Mouse (Mus musculus): ENCODE data around the gene Nrg4. TPM values are rescaled to one million over a fixed set of nuclear protein-coding genes. Genes with fewer than 3 reads are reported as not detected.

The Nrg4 gene
- total RNA-seq, 2 experiments from 2014 or later: 2.1 to 2.9 TPM

DNA sequence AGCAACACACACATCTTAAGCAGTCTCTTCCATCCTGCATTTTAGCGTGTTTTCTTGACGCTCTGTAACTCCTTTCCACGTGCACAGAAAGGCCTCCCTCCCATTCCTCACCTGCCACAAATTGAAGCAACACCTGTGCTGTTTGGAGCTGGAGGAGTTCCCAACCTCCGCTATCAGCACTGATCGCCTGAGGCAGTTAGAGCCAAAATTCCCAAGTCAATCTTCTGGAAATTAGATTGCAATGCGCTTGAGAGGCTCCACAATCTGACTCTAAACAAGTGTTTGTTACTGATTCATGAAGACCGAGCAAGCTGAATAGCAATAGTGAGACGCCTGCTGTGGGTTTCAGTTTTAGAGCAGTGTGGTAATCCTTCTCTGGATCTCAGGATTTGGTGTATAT lies 2.6 kb downstream of the Nrg4 start:
- ATAC-seq (ENCODE audit: poor library complexity, severe bottlenecking): no peak

DNA sequence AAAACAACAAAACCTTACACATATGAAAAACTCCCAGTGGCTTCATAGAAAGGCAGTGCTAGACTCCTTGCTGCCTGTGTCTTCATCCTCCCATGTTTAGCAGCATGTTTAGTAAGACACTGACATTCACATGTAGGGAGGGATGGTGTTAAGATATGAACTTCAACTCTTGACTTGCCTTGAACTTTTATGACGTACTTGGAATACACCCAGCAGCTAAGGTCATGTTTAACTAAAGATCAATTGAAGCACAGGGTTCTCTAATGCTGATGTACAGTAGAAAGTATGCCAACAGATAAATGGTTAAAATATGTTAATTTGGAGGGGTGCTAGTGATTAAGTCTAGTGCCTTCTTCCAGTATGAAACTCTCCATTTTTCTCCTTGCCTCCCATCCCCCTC lies 4.0 kb downstream of the Nrg4 start:
- no peak for ATAC-seq (ENCODE audit: poor library complexity, severe bottlenecking)

DNA sequence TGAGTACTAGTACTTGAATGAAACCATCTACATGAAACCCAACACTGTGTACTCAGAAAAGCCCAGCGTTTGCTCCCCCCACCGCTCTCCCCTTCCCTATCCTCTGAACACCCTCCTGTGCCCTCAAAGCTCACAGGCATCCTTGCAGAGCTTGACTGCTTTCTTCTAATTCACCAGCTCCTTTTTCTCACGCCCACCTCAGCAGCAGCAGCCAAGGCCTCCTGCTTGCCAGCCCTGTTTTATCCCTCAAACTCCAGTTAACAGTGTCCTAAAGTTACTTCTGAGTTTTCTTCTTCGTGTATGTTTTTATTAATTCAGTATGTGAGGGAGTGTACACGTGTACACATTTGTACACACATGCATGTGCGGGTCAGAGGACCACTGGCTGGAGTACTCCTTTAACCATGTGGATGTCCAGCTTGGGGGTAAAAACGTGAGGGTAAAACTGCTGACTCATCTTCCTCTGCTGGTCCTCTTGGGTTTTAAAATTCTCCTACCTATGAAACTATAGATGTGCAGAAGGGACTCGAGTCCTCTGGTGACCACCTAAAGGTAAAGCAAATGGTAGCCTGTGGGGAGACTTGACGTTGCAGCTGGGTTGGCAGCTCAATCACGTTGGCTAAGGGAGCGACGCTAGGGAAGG lies 12.9 kb downstream of the Nrg4 start:
- ATAC-seq (ENCODE audit: poor library complexity, severe bottlenecking): no peak

DNA sequence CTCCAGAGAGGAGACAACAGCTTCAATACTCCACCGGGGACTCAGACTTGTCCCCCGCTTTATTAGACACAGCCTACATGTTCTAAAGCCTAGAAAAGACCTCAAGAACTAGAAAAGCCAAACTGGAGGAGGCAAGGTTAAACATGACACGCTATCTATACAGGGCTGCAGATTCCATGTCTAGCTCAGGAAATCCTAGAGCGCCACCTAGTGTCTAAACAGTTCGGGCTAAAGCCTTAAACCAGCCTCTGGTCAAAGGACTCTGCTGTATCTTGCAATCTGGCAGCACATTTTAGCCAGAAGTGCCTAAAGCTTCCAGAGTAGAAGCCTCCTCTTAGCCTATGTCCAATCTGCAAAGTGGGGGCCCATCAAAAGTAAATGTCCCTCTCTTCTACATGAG lies 15.1 kb downstream of the Nrg4 start:
- ATAC-seq (ENCODE audit: poor library complexity, severe bottlenecking): peak; percentile 75

DNA sequence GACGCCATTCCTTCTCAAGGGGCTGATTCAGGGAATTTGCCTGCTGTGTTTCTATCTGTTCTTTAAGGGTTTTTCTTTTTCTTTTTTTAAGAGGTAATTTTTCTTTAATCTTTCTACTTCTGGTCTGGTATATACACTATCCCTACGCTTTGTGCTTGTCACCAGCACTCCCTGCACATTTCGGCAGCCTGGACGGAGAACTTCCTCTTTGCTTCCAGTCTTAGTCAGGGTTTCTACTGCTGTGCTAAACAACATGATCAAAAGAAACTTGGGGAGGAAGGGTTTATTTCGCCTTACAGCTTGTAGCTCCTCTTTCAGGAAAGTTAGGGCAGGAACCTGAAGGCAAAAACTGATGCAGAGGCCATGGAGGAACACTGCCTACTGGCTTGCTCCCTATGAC lies 18.2 kb downstream of the Nrg4 start:
- ATAC-seq (ENCODE audit: poor library complexity, severe bottlenecking): peak; percentile 51

GRCm38 (mm10) chr9:55307557-55307956 lies 19.1 kb downstream of the Nrg4 start:
- ATAC-seq (ENCODE audit: poor library complexity, severe bottlenecking): no peak; the same call in 1 of the 2 replicates

- ATAC-seq (ENCODE audit: poor library complexity, severe bottlenecking): peak; percentile 43; the same call in 1 of the 2 replicates
These were observed 19.6 kb downstream of the Nrg4 start for GRCm38 (mm10) chr9:55307066-55307465.

GRCm38 (mm10) chr9:55296221-55296620 lies 30.4 kb downstream of the Nrg4 start:
- ATAC-seq (ENCODE audit: poor library complexity, severe bottlenecking): peak; percentile 85

- no peak for ATAC-seq (ENCODE audit: poor library complexity, severe bottlenecking)
These were observed 34.7 kb downstream of the Nrg4 start for GRCm38 (mm10) chr9:55291966-55292365.

DNA sequence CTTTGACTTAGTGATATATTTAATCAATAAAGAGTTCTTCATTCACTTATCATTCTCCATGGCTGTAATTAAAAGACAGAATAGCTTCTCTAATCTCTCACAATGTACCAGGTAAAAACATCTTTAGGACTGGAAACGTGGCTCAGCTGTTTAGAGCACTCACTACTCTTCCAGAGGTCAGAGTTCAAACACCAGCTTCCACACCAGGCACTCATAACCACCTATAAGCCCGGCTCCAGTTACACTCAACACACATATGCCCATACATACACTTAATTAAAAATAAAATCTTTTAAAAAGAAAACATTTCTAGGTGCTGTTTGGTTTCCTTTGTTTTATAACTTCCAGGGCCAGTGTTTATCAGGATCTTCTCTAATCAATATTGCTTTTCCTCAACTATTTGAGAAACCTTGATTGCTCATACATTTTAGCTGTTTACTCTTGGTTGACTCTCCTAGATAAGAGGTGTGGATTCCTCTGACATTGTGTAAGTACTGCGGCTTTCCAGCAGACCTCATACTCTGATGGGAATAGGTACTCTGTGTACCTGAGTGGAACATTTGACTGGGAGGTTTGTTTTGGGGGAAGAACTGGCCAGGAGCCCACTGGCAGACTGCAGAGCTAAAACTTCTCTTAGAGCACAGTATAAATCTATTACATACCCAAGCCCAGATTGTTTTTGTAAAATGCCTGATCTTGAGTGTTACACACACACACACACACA lies 37.0 kb downstream of the Nrg4 start:
- ATAC-seq (ENCODE audit: poor library complexity, severe bottlenecking): no peak

- peak; percentile 56 for ATAC-seq (ENCODE audit: poor library complexity, severe bottlenecking)
These were observed 41.4 kb downstream of the Nrg4 start for GRCm38 (mm10) chr9:55285197-55285596.

GRCm38 (mm10) chr9:55283516-55283915 lies 43.1 kb downstream of the Nrg4 start:
- peak; percentile 94 for ATAC-seq (ENCODE audit: poor library complexity, severe bottlenecking)

GRCm38 (mm10) chr9:55279114-55279825 lies 47.4 kb downstream of the Nrg4 start:
- ATAC-seq (ENCODE audit: poor library complexity, severe bottlenecking): no peak

DNA sequence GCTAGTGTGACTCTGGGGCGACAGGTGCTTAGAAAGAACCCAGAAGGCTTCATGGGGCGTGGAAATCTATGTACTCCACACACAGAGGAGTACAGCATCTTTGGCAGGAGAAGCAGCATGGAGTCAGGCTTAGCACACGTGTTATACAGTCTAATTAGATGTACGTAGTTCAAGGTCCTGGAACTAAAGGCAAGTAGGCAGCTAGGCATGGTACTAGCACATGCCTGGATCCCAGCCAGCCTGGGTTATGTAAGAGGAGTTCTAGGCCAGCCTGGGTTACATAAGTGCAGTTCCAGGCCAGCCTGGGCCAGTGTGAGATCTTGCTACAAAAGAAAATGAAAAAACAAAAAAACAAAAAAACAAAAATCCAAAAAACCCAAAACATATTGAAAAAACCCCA lies 49.1 kb downstream of the Nrg4 start:
- ATAC-seq (ENCODE audit: poor library complexity, severe bottlenecking): no peak

DNA sequence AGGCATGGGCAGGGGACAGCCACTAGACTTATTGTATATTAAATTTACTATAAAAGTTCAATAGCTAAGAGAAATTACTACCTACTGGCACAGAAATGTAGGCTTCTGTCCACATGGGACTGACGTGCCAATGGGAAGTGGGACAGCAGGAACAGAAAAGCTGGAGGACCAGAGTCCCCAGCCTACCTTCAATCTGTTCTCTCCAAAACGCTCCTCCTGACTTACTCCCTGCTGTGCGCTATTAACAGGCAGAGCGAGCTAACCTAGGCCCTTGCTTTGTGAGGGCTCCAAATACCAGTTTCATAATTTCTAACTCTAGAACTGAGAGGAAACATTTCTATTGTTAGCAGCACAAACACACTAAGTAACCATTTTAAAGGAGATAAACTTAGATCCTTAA lies 52.7 kb downstream of the Nrg4 start:
- no peak for ATAC-seq (ENCODE audit: poor library complexity, severe bottlenecking)

- ATAC-seq (ENCODE audit: poor library complexity, severe bottlenecking): peak; percentile 74
These were observed 54.6 kb downstream of the Nrg4 start for GRCm38 (mm10) chr9:55271960-55272560.

DNA sequence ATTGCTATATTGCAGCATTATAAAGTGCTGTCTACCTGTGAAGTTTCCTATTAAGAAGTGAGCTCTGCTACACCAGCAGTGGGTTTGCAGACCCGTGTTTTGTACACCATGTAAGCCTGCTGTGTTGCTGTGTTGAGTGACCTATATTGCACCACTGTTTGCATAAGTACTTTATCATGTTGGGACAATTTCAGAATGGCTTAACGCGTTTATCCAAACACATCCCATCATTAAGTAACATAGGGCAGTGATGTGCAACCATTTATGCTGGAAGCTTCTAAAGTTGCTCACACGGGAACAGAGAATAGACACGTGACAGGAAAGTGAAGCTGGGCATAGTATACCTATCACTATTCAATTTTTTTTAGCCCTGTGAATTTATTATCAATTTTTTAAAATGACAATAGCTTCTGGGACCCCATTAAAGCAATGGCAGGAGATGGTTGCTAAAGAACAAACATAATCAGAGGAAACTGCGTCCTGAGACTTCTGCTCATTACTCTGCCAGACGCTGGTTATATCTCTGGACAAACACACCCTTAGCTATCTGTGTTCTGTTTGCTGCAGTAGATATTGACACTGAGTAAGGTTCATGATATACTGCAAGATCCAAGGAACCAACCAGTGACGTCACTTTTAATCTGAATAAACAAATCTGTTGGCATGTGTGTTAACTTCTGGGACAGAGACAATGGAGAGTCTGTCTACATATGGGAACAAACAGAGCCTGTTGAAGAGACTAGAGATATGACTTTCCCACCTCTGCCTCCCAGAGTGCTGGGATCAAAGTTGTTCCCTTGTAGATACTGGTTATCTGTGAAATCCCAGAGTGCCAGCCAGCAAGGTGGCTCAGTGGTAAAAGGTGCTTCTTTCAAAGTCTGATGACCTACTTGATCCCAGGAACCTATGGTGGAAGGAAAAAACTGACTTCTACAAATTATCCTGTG lies 62.0 kb downstream of the Nrg4 start:
- no peak for ATAC-seq (ENCODE audit: poor library complexity, severe bottlenecking)

DNA sequence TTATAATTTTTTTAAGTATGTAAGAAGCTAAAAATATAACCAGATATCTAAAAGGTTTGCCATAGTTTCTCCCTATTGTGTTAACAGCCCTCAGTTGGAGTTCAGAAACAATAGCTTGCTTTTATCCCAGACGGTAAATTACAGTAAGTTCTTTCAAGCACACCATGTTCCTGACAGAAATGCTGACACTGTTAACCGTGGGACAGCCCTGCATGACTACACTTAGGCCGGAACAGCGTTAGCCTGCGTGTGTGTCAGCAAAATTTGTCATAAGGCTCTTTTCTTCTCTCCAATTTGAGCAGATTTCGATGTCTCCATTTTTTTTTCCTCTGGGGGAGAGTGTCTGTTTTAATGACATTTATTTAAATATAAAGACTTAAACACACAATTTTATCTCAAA lies 66.9 kb downstream of the Nrg4 start:
- ATAC-seq (ENCODE audit: poor library complexity, severe bottlenecking): no peak

DNA sequence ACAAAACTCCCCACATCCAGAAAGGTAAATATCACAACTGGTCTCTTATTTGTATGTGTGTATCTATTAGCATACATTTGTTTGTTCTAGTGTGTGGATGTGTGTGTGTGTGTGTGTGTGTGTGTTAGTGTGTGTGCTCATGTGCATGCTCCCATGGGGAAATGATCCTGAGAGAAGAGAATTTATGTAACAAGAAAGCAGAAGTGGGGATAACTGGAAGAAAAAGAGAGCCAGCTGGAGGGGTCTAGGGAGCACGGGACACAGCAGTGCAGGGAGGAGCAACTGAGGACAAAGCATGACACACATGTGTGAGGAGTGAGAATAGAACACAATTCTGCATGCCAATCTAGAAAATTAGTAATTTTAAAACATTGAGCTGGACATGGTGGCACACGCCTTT lies 69.5 kb downstream of the Nrg4 start:
- peak; percentile 54 for ATAC-seq (ENCODE audit: poor library complexity, severe bottlenecking)

DNA sequence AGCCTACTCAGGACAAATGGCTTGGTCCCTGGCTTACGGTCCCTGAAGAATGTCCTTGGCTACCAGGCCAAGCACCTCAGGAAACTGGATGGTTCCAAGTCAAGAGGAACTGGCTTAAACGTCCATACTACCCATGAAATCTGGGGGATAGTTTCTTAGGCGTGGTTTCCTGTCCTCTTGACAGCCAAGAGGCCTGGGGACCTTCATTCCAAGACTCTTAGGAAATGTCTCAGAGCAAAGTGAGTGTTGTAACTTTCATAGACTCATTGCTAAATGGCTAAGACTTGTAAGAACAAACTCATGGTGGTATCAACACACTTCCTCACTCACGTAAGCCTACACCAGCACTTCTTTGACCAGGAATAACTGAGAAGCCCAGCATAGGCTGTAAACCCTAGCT lies 71.0 kb downstream of the Nrg4 start:
- ATAC-seq (ENCODE audit: poor library complexity, severe bottlenecking): peak; percentile 90
